In genomic region chr12:72001811-72002210, GRCm38 (mm10) we compare ENCODE assay signal across 18 mouse cellular contexts.
DNase-seq lines count a peak whose midpoint lies in the region; ATAC-seq lines count a peak whose summit lies in the region.
"Had no signal": no experiment of that assay in that cellular context is flagged by ENCODE, and none has a peak within 500 bp of the region (broad histone marks: within the 10 kb centered on the region; RNA-seq: fewer than 3 reads in every experiment).

No protein-coding gene starts in this region.

- H3K27me3 ChIP-seq in heart, embryonic 15.5 days = no peaks in the 10 kb centered on the region
- no peaks in the 10 kb centered on the region for H3K27me3 ChIP-seq in hindbrain, embryonic 13.5 days
- no peaks in the 10 kb centered on the region for H3K27me3 ChIP-seq in hindbrain, embryonic 12.5 days

- peak overlapping the region; percentile 13 for H3K27ac ChIP-seq in heart, embryonic 15.5 days
- no peak overlapping the region for H3K27ac ChIP-seq in hindbrain, embryonic 13.5 days
- no peak overlapping the region for H3K27ac ChIP-seq in hindbrain, embryonic 12.5 days
- H3K27ac ChIP-seq: forebrain, embryonic 10.5 days; hindbrain, embryonic 14.5 days; midbrain, embryonic 10.5 days; stomach, postnatal 0 days had no signal

- H3K4me2 ChIP-seq in heart, embryonic 15.5 days = no peak overlapping the region
- no peak overlapping the region for H3K4me2 ChIP-seq in hindbrain, embryonic 13.5 days
- no peak overlapping the region for H3K4me2 ChIP-seq in hindbrain, embryonic 12.5 days (replicated peaks)
- H3K4me2 ChIP-seq: heart, embryonic 11.5 days; hindbrain, embryonic 14.5 days had no signal

- H3K4me3 ChIP-seq in heart, embryonic 15.5 days = no peak overlapping the region
- H3K4me3 ChIP-seq in hindbrain, embryonic 13.5 days = no peak overlapping the region
- H3K4me3 ChIP-seq in hindbrain, embryonic 12.5 days = no peak overlapping the region
- H3K4me3 ChIP-seq: forebrain, embryonic 10.5 days; midbrain, embryonic 10.5 days had no signal

- H3K4me1 ChIP-seq in heart, embryonic 15.5 days (replicated peaks) = peaks cover 32% of the 10 kb centered on the region
- H3K4me1 ChIP-seq in hindbrain, embryonic 13.5 days (replicated peaks) = no peaks in the 10 kb centered on the region
- H3K4me1 ChIP-seq in hindbrain, embryonic 12.5 days = no peaks in the 10 kb centered on the region

- H3K9me3 ChIP-seq in heart, embryonic 15.5 days (replicated peaks) = no peaks in the 10 kb centered on the region
- H3K9me3 ChIP-seq in hindbrain, embryonic 13.5 days = no peaks in the 10 kb centered on the region
- H3K9me3 ChIP-seq in hindbrain, embryonic 12.5 days (replicated peaks) = no peaks in the 10 kb centered on the region
- H3K9me3 ChIP-seq: forebrain, embryonic 10.5 days; midbrain, embryonic 10.5 days had no signal

- 89% methylated on average over 1 of the region's 1 CpGs for WGBS in heart, embryonic 15.5 days
- WGBS in hindbrain, embryonic 13.5 days = 80% methylated on average over 1 of the region's 1 CpGs
- 78% methylated on average over 1 of the region's 1 CpGs for WGBS in hindbrain, embryonic 12.5 days

- no peak for DNase-seq in heart, postnatal 4 days
- DNase-seq in Muller cell, postnatal 12 days (ENCODE audit: inconsistent ontology term) = peak; percentile 55
- DNase-seq in cerebellum, adult 18-20 months = peak; percentile 45 to 65
- DNase-seq in cerebellum, postnatal 14 days = peak; percentile 34 to 40
- DNase-seq: forebrain, postnatal 0 days; heart, postnatal 14 days; kidney, adult 18-20 months; kidney, postnatal 10 days; lung, postnatal 10 days had no signal

- H3K9ac ChIP-seq in heart, embryonic 15.5 days = no peak overlapping the region
- H3K9ac ChIP-seq in hindbrain, embryonic 13.5 days = no peak overlapping the region
- H3K9ac ChIP-seq in hindbrain, embryonic 12.5 days = no peak overlapping the region
- H3K9ac ChIP-seq: forebrain, postnatal 0 days; hindbrain, embryonic 14.5 days had no signal

- H3K36me3 ChIP-seq in heart, embryonic 15.5 days = no peaks in the 10 kb centered on the region
- no peaks in the 10 kb centered on the region for H3K36me3 ChIP-seq in hindbrain, embryonic 13.5 days
- no peaks in the 10 kb centered on the region for H3K36me3 ChIP-seq in hindbrain, embryonic 12.5 days
- H3K36me3 ChIP-seq: forebrain, embryonic 10.5 days; midbrain, embryonic 10.5 days had no signal

- no peak for ATAC-seq in heart, embryonic 15.5 days (replicated peaks; ENCODE audit: insufficient number of reproducible peaks, insufficient read depth, low FRiP score, low read depth)
- ATAC-seq in hindbrain, embryonic 13.5 days (ENCODE audit: low FRiP score) = no peak
- ATAC-seq in hindbrain, embryonic 12.5 days (ENCODE audit: low FRiP score) = no peak
- ATAC-seq: forebrain, postnatal 0 days; inflammation-experienced regulatory T-cells, adult 6 months had no signal
